Mouse (Mus musculus): ENCODE data around the gene Rapgef3. TPM values are rescaled to one million over a fixed set of nuclear protein-coding genes. Genes with fewer than 3 reads are reported as not detected.

Rapgef3 gene
- polyA plus RNA-seq, 1 experiment = 78.4 TPM

DNA sequence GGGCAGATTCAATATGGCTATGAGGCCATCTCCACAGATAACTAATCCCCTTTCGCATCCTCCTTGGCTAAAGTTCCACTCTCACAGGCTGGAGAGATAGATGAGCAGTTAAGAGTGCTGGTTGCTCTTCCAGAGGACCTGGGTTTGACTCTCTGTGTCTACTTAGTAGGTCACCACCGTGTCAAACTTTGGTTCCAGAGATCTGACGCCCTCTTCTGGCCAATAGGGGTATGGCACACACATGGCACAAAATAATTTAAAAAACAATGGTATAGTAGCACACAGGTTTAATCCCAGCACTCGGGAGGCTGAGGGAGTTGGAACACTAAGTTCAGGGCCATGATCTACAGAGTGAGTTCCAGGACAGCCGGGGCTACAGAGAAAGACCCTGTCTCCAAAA, 26.5 kb upstream of the Rapgef3 start:
- no peak for DNase-seq (ENCODE audit: extremely low spot score in 1 of 2, low spot score in 1 of 2)

- DNase-seq (ENCODE audit: extremely low spot score in 1 of 2, low spot score in 1 of 2) = no peak
Observed at GRCm38 (mm10) chr15:97793386-97794153, 25.8 kb upstream of the Rapgef3 start.

GRCm38 (mm10) chr15:97791126-97791700, 23.4 kb upstream of the Rapgef3 start:
- DNase-seq (ENCODE audit: extremely low spot score in 1 of 2, low spot score in 1 of 2) = no peak

DNA sequence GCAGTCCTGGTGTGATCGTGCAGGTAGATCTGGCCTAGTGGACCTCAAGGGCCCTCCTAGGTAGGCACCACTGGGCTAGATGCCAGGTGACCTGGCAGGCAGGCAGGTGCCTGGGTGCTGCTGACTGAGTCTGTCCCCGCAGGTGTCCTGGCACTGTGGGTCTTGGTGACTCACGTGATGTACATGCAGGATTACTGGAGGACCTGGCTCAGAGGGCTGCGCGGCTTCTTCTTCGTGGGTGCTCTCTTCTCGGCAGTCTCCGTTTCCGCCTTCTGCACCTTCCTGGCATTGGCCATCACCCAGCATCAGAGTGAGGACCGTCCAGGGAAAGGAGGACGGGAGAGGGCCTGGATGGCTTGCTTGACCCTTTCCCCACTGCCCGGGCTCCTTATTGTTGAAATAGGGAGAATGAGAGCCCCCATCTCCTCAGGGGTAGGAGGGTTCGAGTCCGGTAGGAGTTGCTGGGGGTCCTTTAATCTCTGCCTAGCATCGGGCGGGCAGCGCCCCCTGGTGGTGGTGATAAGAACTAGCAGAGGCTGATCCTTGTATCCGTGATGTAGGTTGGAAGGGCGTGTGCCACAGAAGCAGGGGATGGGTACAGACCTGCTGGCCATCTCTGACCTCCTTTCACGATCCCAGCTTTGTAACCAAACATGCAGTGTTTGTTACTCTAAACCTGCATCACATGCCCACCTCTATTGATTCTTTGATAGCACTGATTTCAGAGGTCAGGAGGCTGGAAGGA, 22.2 kb upstream of the Rapgef3 start:
- DNase-seq (ENCODE audit: extremely low spot score in 1 of 2, low spot score in 1 of 2) = peak in 1 of 2 experiments; percentile 72

- DNase-seq (ENCODE audit: extremely low spot score in 1 of 2, low spot score in 1 of 2) = peak in 1 of 2 experiments; percentile 75
Observed at GRCm38 (mm10) chr15:97788821-97789220, 21.0 kb upstream of the Rapgef3 start.

DNA sequence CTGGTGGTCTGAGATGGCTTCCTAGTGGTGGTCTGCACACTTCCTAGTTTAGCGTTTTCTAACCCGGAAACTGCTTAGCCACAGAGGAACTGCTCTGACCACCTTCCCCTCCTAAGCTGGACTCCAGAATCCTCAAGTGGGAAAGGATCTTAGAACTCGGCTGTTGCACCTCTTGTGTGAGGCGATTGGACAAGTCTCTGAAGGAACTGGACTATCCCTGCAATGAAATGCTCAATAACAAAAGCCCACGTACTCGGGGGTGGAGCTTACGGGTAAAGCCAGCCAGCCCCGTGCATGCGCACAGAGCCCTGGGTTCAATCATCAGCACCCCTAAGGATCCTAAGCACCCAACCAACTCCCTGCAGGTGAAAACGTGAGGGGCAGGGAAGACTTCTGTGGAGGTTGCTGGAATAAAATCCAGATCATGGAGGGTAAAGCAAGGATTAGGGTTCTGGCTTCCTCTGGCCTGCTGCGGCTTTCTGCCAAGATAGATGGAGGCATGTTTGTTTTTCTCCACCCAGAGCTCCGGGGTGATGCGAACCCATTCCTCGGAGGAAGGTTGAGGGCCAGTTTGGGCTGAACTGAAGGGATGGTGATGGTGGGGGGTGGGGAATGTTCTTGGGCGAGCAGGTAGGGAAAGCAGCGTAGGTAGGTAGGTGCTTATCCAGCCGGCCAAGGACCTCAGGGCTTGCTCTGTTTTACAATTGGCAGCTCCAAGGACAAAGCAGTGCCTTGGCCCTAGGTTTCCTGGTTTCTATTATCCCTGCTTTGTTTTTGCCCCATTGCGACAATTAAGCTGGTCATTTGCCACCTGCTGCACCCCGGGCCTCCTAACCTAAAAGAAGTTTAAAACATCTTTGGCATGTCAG, 20.3 kb upstream of the Rapgef3 start:
- no peak for DNase-seq (ENCODE audit: extremely low spot score in 1 of 2, low spot score in 1 of 2)

GRCm38 (mm10) chr15:97787148-97787798, 19.5 kb upstream of the Rapgef3 start:
- no peak for DNase-seq (ENCODE audit: extremely low spot score in 1 of 2, low spot score in 1 of 2)

GRCm38 (mm10) chr15:97786412-97787112, 18.8 kb upstream of the Rapgef3 start:
- DNase-seq (ENCODE audit: extremely low spot score in 1 of 2, low spot score in 1 of 2) = no peak

GRCm38 (mm10) chr15:97785731-97786411, 18.1 kb upstream of the Rapgef3 start:
- no peak for DNase-seq (ENCODE audit: extremely low spot score in 1 of 2, low spot score in 1 of 2)

DNA sequence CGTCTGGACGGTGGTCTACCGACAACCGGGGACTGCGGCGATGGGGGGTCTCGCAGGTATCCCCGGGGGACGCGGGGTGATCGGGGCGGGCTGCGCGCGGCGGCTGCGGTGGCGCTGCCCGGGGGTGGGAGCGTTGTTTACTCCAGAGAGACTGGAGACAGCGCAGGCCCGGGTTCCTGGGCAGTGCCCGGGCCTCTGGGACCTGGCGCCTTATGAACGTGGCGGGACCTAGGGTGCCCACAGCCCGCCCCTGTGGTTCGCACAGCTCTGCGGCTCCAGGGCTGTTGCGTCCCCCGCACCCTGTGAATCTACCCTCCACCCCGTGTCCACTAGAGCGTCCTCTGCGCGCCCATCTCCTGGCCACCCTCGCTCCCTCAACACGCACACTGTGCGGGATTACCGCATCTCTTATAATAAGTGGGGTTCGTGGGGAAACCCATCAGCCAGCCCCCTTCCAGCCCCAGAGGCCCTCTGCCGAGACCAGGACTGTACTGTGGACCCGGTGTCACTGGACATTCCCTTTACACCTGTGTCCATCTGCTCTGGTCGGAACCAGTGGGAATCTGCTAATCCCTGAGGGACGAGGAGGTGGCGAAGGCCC, 16.9 kb upstream of the Rapgef3 start:
- no peak for DNase-seq (ENCODE audit: extremely low spot score in 1 of 2, low spot score in 1 of 2)

DNA sequence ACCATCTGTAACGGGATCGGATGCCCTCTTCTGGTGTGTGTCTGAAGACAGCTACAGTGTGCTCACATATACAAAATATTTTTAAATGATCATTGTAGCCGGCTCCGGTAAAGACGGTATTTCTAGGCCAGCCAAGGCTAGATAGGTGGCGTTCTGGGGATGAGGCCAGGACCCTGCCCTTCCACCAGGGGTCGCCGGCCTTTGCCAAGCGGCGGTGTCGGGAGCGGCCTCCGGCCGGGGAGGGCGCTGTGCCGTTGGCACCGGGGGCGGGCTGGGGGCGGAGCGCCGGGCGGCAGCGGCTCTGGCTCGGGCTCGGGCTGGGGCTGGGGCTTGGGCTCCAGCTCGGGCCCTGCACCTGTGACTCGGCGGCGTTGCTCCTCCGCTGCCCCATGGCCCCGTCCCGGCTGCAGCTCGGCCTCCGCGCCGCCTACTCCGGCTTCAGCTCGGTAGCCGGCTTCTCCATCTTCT, 16.4 kb upstream of the Rapgef3 start:
- peak in 1 of 2 experiments; percentile 87 for DNase-seq (ENCODE audit: extremely low spot score in 1 of 2, low spot score in 1 of 2)

DNA sequence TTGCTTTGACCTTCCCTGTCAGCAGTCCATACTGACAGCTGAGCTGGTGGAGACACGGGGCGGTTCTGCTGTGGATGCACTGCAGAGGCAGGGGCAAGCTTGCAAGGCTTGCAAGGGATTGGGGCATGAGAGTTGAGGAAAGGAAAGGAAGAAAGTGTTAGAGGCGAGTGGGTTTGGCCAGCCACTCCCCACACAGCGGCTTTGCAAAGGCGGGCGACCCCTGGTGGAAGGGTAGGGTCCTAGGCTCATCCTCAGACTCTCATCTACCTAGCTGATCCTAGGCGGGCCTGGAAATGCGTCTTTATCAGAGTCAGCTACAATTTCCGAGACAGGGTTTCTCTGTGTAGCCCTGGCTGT, 15.0 kb upstream of the Rapgef3 start:
- peak in 1 of 2 experiments; percentile 68 for DNase-seq (ENCODE audit: extremely low spot score in 1 of 2, low spot score in 1 of 2)

GRCm38 (mm10) chr15:97781961-97782748, 14.4 kb upstream of the Rapgef3 start:
- no peak for DNase-seq (ENCODE audit: extremely low spot score in 1 of 2, low spot score in 1 of 2)

DNA sequence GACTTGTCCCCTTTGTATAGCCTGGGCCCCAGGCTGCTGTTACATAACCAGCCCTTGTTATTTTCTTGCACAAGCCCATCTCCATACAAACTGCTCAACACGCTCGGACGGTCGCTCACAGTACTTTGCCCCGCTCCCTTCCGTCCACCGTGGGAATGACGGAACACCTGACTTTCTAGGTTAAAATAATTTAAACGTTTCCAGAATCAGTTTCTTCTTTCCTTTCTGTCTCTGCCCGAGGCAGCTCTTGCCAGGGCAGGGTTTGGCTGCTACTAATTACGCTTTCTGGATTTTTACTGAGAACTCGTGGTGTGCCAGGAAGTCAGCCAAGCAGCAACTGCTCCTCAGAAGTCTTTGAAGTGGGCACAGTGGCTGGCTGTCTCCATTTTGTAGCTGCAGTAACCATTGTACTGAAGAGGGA, 12.8 kb upstream of the Rapgef3 start:
- DNase-seq (ENCODE audit: extremely low spot score in 1 of 2, low spot score in 1 of 2) = no peak

- no peak for DNase-seq (ENCODE audit: extremely low spot score in 1 of 2, low spot score in 1 of 2)
Observed at GRCm38 (mm10) chr15:97779576-97779975, 11.8 kb upstream of the Rapgef3 start.

GRCm38 (mm10) chr15:97778311-97779098, 10.7 kb upstream of the Rapgef3 start, which contains the start of gene Slc48a1:
TSS of gene Slc48a1 (plus strand) at chr15:97778520.
- DNase-seq (ENCODE audit: extremely low spot score in 1 of 2, low spot score in 1 of 2) = no peak

DNA sequence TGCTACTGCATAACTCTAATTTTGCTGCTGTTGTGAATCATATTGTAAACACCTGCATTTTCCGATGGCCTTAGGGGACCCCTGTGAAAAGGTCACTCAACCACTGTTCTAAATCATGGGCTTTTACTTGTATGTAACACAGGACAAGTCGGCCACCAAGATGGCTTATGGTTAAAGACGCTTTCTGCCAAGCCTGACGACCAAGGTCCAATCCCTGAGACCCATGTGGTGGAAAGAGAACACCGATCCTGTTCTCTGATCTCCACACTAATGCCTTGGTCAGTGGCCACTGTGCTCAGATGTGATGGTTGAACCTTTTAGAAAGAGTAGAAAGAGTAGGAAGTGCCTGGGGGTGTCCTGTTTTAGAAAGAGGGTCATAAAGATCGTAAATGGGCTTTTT, 9.1 kb upstream of the Rapgef3 start:
- no peak for DNase-seq (ENCODE audit: extremely low spot score in 1 of 2, low spot score in 1 of 2)

Data from frontal cortex, adult 2 months (tissue).